Mouse (Mus musculus): ENCODE results near the gene Gm17535.
"Not testable (repeated sequence)": the region's sequence is repeated elsewhere in the genome, so short reads cannot be mapped to it uniquely, and the experiment has no call there.

Gene Gm17535

DNA sequence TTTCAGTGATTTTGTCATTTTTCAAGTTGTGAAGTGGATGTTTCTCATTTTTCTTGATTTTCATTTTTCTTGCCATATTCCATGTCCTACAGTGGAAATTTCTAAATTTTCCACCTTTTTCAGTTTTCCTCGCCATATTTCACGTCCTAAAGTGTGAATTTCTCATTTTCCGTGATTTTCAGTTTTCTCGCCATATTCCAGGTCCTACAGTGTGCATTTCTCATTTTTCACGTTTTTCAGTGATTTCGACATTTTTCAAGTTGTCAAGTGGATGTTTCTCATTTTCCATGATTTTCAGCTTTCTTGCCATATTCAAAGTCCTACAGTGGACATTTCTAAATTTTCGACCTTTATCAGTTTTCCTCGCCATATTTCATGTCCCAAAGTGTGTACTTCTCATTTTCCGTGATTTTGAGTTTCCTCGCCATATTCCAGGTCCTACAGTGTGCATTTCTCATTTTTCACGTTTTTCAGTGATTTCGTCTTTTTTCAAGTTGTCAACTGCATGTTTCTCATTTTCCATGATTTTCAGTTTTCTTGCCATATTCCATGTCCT lies 9.4 kb upstream of the Gm17535 start, which contains the start of gene Gm10717:
Gene Gm10717, plus strand, starts transcription at position 506 of the 556 bp plus-strand sequence.
- peak; percentile 37 to 59 for DNase-seq

DNA sequence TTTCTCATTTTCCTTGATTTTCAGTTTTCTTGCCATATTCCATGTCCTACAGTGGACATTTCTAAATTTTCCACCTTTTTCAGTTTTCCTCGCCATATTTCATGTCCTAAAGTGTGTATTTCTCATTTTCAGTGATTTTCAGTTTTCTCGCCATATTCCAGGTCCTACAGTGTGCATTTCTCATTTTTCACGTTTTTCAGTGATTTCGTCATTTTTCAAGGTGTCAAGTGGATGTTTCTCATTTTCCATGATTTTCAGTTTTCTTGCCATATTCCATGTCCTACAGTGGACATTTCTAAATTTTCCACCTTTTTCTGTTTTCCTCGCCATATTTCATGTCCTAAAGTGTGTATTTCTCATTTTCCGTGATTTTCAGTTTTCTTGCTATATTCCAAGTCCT lies 8.7 kb upstream of the Gm17535 start:
- DNase-seq: peak; percentile 43 to 48

DNA sequence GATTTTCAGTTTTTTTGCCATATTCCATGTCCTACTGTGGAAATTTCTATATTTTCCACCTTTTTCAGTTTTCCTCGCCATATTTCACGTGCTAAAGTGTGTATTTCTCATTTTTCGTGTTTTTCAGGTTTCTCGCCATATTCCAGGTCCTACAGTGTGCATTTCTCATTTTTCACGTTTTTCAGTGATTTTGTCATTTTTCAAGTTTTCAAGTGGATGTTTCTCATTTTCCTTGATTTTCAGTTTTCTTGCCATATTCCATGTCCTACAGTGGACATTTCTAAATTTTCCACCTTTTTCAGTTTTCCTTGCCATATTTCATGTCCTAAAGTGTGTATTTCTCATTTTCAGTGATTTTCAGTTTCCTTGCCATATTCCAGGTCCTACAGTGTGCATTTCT lies 8.3 kb upstream of the Gm17535 start:
- DNase-seq: not testable (repeated sequence)

DNA sequence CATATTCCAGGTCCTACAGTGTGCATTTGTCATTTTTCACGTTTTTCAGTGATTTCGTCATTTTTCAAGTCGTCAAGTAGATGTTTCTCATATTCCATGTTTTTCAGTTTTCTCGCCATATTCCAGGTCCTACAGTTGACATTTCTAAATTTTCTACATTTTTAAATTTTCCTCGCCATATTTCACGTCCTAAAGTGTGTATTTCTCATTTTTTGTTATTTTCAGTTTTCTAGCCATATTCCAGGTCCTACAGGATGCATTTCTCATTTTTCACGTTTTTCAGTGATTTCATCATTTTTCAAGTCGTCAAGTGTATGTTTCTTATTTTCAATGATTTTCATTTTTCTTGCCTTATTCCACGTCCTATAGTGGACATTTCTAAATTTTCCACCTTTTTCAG lies 7.7 kb upstream of the Gm17535 start:
- DNase-seq: peak in 1 of 2 experiments; percentile 8

DNA sequence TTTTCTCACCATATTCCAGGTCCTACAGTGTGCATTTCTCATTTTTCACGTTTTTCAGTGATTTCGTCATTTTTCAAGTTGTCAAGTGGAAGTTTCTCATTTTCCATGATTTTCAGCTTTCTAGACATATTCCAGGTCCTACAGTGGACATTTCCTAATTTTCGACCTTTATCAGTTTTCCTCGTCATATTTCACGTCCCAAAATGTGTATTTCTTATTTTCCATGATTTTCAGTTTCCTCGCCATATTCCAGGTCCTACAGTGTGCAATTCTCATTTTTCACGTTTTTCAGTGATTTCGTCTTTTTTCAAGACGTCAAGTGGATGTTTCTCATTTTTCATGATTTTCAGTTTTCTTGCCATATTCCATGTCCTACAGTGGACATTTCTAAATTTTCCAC lies 7.2 kb upstream of the Gm17535 start:
- not testable (repeated sequence) for DNase-seq

DNA sequence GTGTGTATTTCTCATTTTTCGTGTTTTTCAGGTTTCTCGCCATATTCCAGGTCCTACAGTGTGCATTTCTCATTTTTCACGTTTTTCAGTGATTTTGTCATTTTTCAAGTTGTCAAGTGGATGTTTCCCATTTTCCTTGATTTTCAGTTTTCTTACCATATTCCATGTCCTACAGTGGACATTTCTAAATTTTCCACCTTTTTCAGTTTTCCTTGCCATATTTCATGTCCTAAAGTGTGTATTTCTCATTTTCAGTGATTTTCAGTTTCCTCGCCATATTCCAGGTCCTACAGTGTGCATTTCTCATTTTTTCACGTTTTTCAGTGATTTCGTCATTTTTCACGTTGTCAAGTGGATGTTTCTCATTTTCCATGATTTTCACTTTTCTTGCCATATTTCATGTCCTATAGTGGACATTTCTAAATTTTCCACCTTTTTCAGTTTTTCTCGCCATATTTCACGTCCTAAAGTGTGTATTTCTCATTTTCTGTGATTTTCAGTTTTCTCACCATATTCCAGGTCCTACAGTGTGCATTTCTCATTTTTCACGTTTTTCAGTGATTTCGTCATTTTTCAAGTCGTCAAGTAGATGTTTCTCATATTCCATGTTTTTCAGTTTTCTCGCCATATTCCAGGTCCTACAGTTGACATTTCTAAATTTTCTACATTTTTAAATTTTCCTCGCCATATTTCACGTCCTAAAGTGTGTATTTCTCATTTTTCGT lies 5.0 kb upstream of the Gm17535 start:
- DNase-seq: peak; percentile 10 to 29

DNA sequence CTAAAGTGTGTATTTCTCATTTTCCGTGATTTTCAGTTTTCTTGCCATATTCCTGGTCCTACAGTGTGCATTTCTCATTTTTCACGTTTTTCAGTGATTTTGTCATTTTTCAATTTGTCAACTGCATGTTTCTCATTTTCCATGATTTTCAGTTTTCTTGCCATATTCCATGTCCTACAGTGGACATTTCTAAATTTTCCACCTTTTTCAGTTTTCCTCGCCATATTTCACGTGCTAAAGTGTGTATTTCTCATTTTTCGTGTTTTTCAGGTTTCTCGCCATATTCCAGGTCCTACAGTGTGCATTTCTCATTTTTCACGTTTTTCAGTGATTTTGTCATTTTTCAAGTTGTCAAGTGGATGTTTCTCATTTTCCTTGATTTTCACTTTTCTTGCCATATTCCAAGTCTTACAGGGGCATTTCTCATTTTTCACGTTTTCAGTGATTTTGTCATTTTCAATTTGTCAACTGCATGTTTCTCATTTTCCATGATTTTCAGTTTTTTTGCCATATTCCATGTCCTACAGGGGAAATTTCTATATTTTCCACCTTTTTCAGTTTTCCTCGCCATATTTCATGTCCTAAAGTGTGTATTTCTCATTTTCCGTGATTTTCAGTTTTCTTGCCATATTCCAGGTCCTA lies 3.6 kb upstream of the Gm17535 start:
- not testable (repeated sequence) for DNase-seq

DNA sequence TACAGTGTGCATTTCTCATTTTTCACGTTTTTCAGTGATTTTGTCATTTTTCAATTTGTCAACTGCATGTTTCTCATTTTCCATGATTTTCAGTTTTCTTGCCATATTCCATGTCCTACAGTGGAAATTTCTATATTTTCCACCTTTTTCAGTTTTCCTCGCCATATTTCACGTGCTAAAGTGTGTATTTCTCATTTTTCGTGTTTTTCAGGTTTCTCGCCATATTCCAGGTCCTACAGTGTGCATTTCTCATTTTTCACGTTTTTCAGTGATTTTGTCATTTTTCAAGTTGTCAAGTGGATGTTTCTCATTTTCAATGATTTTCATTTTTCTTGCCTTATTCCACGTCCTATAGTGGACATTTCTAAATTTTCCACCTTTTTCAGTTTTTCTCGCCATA lies 2.2 kb downstream of the Gm17535 start, which contains the start of gene Gm10715:
Gene Gm10715, plus strand, starts transcription at position 301 of the 400 bp plus-strand sequence.
- not testable (repeated sequence) for DNase-seq

DNA sequence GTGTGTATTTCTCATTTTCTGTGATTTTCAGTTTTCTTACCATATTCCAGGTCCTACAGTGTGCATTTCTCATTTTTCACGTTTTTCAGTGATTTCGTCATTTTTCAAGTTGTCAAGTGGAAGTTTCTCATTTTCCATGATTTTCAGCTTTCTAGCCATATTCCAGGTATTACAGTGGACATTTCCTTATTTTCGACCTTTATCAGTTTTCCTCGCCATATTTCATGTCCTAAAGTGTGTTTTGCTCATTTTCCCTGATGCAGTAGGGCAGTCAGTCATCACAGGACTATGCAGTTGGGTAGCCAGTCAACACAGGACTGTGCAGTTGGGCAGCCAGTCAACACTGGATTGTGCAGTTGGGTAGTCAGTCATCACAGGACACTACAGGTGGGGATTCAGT lies 3.8 kb downstream of the Gm17535 start:
- DNase-seq: not testable (repeated sequence)

Data from kidney, postnatal 36 days (tissue).